Mouse (Mus musculus) fat pad, adult 2 months (tissue): ENCODE data around the gene Kif13a.

ENCODE experiments used
- DNase-seq: peaks from one replicate; pipeline ENCODE4 v3.0.0-alpha.2; 2011; ENCODE audit warnings: low read depth, low spot score; ENCODE audit errors: extremely low read depth

Gene Kif13a

GRCm38 (mm10) chr13:46884898-46885758 is 44.5 kb downstream of the Kif13a start:
- DNase-seq = no peak

- DNase-seq = no peak
Measured at GRCm38 (mm10) chr13:46883976-46884375, 45.7 kb downstream of the Kif13a start.

- no peak for DNase-seq
Measured at GRCm38 (mm10) chr13:46883381-46883780, 46.3 kb downstream of the Kif13a start.

- no peak for DNase-seq
Measured at GRCm38 (mm10) chr13:46880736-46881135, 48.9 kb downstream of the Kif13a start.

- no peak for DNase-seq
Measured at GRCm38 (mm10) chr13:46880243-46880642, 49.4 kb downstream of the Kif13a start.

- DNase-seq = no peak
Measured at GRCm38 (mm10) chr13:46877049-46877448, 52.6 kb downstream of the Kif13a start.

- no peak for DNase-seq
Measured at GRCm38 (mm10) chr13:46875377-46875776, 54.3 kb downstream of the Kif13a start.

GRCm38 (mm10) chr13:46872732-46873131 is 56.9 kb downstream of the Kif13a start:
- DNase-seq = no peak

- DNase-seq = no peak
Measured at GRCm38 (mm10) chr13:46872194-46872593, 57.5 kb downstream of the Kif13a start.

- no peak for DNase-seq
Measured at GRCm38 (mm10) chr13:46869464-46869863, 60.2 kb downstream of the Kif13a start.

- DNase-seq = no peak
Measured at GRCm38 (mm10) chr13:46863169-46863748, 66.4 kb downstream of the Kif13a start.

GRCm38 (mm10) chr13:46859876-46860275 is 69.8 kb downstream of the Kif13a start:
- no peak for DNase-seq

- DNase-seq = no peak
Measured at GRCm38 (mm10) chr13:46859173-46859572, 70.5 kb downstream of the Kif13a start.

- no peak for DNase-seq
Measured at GRCm38 (mm10) chr13:46858835-46859152, 70.9 kb downstream of the Kif13a start.

- no peak for DNase-seq
Measured at GRCm38 (mm10) chr13:46858143-46858834, 71.4 kb downstream of the Kif13a start.

GRCm38 (mm10) chr13:46854456-46854855 is 75.2 kb downstream of the Kif13a start:
- DNase-seq = no peak

GRCm38 (mm10) chr13:46852470-46852869 is 77.2 kb downstream of the Kif13a start:
- no peak for DNase-seq

- DNase-seq = no peak
Measured at GRCm38 (mm10) chr13:46845456-46845855, 84.2 kb downstream of the Kif13a start.

- no peak for DNase-seq
Measured at GRCm38 (mm10) chr13:46844561-46845235, 85.0 kb downstream of the Kif13a start.

GRCm38 (mm10) chr13:46843646-46844045 is 86.0 kb downstream of the Kif13a start:
- no peak for DNase-seq

- peak; percentile 59 for DNase-seq
Measured at GRCm38 (mm10) chr13:46842185-46842584, 87.5 kb downstream of the Kif13a start.
